Mouse (Mus musculus) spleen, postnatal 10 days (tissue): ENCODE results near the gene Cnnm2.

Source experiments
- DNase-seq, 2 experiments: peaks; one replicate each; pipeline ENCODE4 v3.0.0; 2021 to 2022; ENCODE audit warnings: low spot score in 2 of 2

Gene Cnnm2

DNA sequence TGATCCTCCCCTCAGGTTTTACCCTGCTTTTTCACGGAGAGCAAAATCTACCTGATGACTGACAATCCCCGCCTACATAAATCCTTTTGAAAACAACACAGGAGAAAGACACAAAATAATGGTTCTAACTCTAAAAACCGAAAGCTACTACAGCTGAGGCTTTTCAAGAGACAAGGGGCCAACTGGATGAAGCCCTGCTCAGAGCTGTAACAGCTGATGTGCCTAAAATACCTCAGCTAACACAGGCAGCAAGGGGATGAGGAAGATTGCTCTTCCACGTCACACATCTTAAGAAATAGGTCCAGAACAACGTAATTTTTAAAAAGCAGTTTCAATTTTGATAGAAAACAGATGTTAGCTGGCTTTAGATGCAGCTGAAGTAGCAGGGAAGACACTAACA is 165.6 kb downstream of the Cnnm2 start:
- DNase-seq, result no peak

DNA sequence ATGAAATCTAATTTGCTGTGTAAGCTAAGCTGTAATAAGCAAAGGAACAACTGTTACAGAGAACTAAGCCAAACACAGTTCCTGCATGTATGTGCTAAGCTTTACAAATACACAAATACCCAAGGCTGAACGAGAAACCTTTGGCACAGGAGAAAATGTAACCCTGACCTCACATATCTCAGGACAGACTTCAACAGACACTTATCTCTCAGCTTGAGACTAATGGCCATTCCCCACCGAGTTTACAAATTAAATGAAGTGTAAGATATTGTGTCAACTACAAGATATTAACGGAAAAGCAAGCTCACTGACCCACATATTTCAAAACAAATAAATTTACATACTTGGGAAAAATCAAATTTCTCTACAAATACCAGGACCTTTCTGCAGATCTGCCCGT is 166.7 kb downstream of the Cnnm2 start:
- no peak for DNase-seq

- peak in 1 of 2 experiments; percentile 46 for DNase-seq
Measured at GRCm38 (mm10) chr19:46929044-46929587, 167.7 kb downstream of the Cnnm2 start.
